Mouse (Mus musculus) retina, postnatal 1 day (tissue): Measurements from ENCODE around the gene Hoxd12.

ENCODE experiments used
- DNase-seq: peaks from one replicate; pipeline ENCODE4 v3.0.0-alpha.2; 2012

Hoxd12 gene

DNA sequence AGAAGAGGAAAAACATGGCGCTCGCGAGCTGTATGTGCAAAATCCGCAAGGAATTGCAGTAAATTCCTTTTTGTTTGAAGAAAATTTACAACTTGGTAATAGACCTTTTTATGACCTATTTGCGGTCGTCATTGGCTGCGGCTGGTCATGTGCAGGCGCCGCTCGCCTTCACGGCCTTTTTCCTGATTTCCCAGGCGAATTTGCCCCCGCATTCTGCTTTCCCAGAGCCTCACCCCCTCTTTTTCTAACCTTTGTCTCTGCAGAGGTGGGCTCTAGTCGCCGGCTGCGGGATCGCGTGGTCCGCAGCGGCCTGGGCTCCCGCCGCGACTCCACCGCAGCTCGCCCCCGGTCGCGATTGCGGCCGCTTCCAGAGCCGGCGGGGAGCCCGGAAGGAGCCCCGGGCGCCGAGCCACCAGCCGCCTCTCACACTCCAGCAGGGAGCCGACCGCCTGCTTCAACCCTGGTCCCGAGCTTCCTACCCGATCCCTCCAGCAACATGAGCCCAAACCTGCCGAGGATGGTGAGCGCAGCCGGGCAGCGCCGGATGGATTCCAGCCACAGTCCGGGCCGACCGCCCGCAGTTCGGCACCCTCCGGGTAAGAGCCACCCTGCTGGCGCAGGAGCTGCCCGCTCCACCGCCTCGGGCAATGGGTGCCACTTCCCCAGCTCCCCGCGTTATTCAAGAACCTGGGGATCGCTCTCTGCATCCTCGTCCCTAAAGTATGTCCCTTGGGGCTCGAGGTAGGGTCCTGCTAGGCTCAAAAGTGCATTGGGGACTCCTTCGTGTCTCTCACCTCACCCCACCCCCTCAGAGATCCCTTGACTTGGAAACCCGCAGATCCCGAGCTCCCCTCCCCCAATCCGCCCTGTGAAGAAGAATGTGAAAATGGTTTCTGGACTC, 37.2 kb downstream of the Hoxd12 start, which contains the start of the genes Hoxd3 and Hoxd4:
TSS of gene Hoxd3 (plus strand) at position 207 of the 901 bp plus-strand sequence.
TSS of gene Hoxd4 (plus strand) at position 209 of the 901 bp plus-strand sequence.
- DNase-seq = no peak

DNA sequence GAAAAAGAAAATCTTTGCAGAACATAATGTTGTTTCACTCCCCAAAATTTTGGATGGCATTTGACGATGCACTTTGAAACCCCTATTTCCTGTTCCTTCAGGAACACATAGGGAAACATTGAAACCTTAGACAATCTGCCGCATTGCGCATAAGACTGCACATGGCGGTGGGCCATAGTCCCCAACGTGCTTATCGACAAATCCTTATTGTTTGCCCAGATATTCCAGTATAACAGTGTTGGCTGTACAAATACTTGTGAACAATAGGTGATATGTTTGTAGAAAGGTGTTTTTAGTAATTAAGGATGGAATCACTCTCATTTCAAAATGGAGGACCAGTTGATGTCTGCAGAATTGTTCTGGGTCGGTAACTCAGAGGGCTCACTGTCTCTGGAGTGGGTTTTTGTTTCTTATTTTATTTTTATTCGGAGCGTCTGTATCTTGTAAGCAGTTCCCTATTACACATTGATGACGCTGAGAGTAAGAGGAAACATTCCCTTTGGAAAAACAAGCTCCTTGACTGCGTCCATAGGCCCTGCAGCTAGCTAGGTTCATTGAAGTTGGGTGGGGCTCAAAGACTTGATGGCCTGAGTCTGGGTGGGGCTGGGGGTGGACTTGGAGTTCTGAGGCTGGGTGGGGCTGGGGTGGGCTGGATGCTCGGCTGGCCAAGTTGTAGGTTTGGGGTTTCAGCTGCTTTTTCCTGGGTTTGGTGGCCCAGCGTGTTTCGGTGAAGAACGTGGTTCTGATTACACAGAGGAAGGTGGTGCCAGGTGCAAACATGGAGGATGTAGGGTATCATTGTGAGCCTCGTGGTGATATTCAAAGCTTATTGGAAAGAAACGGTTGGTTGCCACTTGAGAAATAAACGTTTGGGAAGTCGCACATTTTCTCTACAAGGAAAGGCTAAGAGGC, 38.7 kb downstream of the Hoxd12 start:
- DNase-seq = no peak

DNA sequence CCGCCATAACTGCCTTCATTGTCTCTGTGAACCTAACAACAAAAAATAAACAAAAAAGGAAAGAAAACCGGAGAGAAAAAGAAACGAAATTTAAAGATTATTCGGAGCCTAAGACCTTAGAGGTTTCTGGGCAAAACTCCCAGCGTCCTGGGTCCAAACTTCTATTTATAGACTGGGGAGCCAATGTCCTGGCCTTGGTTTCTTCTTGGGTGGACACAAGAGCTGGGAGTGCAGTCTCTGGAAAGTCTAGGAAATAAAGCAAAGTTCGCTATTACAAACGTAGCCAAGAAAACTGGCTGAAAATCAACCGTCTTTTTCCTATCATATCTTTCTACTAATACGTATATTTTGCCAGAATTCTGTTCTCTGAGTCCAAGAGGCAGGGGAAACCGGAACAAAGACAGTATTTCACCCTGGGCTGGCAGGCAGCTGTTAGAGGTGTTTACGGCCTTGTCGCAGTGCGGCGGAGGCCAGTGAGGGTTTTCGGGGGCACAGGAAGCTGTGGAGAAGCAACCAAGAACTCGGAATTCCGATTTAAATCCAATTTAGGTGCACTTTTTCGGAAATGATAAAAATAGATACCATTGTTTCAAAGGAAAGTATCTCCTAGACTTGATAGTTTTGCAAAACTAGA, 39.5 kb downstream of the Hoxd12 start:
- DNase-seq = no peak

DNA sequence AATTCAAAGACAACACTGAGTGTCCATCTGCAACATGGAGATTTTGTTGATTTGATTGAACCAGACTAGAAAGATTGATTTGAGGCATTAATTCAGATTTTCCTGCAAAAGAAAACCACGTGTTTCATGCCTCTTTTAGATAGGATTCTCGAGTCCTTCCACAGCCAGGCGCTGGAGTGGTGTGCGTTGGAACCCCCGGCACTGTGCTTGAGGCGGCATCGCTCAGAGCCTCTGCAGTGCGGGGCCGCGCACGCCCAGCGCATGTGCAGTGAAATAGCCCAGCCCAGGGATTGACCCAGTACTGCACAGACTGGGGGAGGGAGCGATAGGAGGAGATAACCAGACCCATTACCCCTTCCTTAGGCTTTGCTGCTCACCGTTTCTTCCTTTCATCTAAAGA, 40.1 kb downstream of the Hoxd12 start:
- no peak for DNase-seq

DNA sequence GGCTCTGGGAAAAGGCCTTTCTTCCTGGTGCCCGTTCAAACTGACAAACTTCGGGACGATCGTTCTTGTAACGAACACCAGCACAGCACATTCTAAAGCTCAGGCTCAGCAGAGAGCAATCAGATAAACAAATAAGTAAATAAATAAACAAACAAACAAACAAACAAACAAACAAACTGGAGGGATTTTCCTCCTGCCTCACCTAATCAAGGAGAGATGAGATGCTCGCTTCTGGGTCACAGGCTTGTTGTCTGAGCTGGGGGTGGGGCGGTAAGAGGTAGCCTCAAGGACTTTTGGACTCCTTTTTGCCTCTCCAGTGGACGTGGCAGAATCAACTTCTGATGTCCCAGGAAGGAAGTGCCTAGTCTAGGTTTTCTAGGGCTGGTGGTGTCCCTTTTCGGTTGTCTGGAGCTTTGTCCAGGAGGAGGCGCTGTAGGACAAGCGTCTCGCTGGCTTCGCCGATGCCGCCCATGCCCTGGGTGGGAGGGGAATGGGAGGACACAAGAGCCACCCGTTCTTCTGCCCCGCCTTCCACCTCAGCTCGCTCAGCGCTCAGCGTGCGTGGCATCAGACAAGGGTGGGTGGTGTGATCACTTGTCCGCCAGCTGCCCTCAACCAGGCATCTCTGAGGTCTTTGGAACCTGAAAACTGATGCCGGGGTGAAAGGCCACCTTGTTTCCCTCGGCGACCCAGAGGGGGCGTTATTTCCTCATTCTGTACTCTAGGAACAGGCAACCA, 40.9 kb downstream of the Hoxd12 start:
- peak; percentile 91 for DNase-seq

DNA sequence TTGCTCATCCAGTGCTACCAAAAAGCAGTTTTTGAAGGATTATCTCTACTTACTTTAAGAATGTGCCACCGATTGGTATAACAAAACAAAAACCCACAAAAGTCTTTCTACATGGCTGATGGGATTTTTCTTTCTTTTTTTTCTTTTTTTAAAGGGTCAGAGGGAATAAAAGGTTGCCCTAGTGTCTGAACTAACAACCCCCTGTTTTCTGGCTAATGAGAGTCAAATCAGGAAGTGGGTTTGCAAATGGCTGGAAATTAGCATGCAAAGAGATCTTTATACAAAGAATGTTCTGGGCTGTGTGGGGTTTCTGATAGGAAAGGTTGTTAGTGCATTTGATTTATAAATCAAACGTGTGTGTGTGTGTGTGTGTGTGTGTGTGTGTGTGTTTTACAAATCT, 45.6 kb downstream of the Hoxd12 start:
- DNase-seq = no peak

DNA sequence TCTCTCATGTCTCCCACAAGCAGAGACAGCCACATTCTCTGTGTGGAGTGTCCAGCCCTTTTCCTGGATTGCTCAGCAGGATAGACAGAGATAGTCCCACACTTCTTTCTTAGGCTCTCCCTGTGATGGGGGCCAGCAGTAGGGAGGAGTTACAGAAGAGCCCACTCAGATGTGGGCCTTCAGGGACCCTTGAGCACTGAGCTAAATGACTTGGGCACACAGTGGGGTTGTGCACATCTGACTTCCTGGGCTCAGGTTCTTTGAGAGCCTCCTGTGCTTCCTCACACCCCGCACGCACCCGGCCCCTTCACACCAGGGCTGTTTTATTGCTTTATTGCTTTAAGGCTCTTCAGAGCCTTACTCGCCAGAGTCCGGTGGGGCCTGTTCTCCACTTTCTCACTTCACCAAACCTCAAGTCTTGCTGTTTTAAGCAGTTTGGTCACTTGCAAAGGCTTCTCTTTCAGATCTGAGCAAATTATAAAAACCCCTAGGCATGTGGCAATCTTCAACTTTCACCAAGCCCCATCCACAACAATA, 46.2 kb downstream of the Hoxd12 start:
- DNase-seq = no peak

DNA sequence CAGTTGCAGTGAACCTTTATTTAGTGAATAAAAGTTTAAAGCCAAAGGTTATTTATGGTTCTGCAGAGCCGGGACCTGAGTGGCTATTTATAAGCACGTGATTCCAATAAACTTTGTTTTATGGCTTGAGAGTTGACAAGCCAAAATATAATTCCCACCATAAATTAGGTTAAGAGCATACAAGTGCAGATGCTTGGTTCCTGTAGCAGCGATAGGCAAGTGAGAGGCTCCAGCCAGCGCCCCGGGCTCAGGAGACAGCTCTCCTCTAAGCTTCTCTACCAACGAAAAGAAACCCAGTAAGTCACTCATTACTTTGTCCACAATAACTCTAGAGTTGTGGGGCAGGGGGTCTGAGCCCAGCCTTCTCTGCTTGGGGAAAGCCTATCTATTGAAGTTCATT, 47.1 kb downstream of the Hoxd12 start:
- no peak for DNase-seq

DNA sequence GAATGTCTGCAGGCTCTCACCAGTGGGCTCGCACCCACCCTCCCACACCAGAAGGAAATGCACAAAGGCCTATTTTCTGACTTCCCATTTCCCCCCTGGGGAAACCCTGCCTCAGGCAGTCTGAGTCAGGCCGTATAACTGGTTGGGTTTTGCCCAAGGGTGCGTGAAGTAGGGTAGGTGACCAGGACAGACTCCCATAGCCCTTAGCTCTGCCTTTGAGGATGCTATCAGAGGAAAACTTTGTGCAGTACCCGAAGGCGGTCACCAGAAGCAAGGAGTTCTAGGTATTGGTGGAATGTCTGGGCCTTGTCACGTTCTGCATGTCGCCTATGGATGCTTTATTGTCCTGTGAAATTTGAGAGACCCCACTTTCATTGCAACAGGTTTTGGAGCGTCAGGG, 48.1 kb downstream of the Hoxd12 start:
- DNase-seq = no peak

DNA sequence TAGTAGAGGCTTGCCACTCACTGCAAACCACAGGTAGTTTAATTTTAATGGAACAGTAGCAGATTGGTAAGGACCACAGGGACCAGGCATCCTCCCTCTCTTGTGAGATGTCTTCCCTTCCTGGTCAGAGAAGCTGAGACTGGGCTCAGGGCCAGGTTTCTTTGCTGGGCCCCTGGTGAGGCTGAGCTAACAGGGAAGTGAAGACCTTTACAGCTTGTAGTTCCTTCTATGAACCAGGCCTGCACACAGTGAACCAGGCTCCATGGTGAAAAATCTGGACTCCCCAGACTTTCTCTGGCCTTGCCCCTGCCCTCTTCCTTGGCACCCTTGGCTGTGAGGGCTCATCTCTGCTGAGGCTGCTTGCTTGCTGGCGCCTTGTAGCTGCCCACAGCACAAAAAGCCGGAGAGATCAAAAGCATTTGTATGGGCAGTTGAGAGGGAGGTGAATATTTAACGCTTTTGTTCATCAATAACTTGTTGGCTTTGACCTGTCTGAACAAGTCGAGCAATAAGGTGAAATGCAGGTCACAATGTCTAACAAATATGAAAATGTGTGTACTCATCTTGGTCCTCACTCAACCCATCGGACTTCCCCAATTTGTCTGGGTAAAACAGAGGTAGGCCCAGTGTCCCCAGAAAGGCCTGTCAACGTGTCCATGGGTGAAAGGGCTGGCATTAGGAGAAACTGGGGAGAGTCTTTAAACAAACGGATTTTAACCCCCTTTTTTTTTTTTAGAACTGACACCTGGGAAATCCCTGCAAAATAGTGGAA, 49.6 kb downstream of the Hoxd12 start:
- DNase-seq = no peak

DNA sequence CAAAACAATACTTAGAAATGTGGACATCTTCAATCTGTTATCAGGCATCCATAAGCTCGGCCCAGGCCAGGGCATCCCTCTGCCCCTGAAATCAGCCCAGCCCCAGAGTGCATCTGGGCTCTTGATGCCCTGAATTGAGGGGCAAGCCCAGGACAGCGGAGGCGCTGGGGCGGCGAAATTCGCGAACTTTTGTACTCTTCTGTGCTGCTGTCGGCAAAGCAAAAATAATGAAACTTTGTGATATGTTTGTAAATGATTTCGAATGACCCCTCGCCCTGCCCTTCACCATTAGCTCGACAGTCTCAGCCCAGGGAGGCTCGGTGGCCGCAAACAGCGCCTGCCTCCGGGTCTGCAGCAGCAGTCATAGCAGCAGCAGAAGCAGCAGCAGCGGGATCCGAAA, 50.4 kb downstream of the Hoxd12 start:
- no peak for DNase-seq

DNA sequence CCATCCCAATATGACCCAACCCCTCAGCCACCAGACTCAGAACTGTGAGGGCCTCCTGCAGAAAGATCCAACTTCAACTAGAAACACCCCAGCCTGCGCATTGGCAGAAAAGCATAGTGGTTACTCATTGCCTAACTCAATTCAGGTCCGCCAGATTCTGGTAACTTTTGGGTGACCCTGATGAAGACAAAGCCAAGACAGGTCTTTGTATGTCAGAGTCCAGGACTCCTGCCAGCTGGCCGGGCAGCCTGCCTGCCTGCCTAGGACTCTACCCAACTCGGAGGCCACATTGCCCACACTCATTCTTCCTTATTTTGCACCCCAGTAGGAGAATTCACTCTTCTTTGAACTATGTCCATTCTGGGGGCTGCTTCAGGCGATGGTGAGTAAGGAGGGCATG, 51.7 kb downstream of the Hoxd12 start, which contains the start of gene Gm28230:
TSS of gene Gm28230 (plus strand) at position 178 of the 400 bp plus-strand sequence.
- no peak for DNase-seq

DNA sequence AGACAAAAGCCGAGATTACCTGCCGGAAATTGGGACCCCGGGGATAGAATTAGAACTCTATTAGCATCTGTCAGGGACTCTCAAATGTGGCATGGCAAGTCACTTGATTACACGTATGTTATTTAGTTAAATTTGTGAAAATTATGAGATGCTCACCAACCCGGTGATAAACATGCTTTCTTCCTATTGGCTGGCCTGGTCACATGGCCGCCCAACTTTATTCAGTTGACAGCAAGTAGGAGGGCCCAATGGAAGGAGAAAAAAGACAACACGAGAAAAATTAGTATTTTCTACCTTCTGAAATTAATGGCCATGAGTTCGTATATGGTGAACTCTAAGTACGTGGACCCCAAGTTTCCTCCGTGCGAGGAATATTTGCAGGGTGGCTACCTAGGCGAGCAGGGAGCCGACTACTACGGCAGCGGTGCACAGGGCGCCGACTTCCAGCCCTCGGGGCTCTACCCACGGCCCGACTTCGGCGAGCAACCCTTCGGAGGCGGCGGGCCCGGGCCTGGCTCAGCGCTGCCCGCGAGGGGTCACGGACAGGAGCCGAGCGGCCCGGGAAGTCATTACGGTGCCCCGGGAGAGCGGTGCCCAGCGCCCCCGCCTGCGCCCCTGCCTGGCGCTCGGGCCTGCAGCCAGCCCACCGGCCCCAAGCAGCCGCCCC, 52.3 kb downstream of the Hoxd12 start:
- no peak for DNase-seq
